Mouse (Mus musculus) naive thymus-derived CD4-positive, alpha-beta T cell, adult 5 months (primary cell): ENCODE measurements around the gene Gm49318. TPM values are rescaled to one million over a fixed set of nuclear protein-coding genes. Genes with fewer than 3 reads are reported as not detected.

Experiments used
- polyA plus RNA-seq: library from polyadenylated mRNA; unstranded; fragments of 100-300 nt; shearing (Covaris generic); gene quantifications from one replicate; pipeline ENCODE4 v1.2.1, GENCODE M21; 2017

Gm49318 gene
- polyA plus RNA-seq = not detected

DNA sequence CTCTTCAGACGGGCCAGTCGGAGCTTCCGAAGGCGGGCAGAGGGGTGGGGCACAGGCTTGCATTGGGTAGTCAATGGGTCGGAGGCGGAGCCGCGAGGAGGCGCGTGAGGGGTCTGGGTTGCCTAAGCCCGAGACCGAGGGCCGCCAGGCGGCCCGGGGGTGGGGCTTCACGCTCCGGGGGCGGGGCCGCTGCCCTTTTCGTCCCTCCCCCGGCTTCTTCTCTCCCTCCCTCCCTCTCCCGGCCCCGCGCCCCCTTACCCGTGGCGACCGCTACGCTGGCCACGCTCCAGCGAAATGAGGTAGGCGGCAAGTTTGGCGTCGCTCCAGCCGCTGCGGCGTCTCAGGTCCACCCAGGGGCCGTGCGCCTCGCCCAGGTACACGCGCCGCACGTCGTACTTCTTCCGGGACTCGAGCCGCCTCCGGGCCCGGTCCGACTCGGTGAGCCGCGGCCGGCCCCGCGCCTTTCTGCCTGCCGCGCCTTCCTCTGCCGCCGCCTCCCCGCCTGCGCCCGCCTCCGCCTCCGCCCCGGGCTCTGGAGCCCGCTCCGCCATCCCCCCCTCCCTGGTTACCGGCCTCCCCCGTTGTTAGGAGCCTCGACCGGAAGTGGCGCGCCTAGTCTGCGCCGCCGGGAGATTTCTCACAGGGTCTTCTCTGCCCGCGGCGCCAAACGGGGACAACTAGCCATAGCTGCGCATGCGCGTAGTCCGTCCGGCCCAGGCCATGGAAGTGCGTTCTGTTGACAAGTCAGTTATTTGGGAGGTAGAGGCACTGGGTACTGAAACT lies at the start of gene Gm49318, which contains the start of gene Zfp653:
TSS of gene Gm49318 (minus strand) at position 469 of the 783 bp plus-strand sequence.
TSS of gene Zfp653 (minus strand) at position 586 of the 783 bp plus-strand sequence.

DNA sequence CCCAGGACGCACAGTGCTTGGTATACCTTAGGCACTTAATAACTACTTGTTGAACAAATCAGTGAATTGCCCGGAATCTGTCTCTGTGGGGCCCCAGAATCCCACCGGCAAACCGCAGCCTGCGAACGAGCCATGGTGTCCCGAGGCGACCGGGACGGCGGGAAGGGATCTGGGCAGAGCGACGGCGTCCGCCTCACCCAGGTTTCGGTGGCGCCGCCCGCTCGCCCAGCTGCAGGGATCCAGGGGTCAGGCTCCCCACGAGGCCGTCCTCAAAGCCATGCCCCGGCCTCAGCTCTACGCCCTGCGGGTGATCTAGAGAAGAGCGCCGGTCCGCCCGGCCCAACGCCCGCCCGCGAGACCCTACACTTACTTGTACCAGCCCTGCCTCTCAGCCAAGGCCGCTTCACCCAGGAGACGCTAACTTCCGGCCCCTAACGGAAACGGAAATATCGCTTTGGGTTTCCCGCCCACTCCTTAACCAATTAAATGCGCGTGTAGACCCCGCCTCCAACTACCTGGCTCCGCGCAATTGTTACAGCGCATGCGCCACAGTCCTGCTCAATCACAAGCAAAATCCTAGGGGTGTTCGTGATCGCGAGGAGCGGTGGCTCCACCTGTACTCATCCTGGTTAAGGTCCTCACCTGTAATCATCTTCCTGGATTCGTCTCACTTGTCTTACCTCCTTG lies 45.8 kb upstream of the Gm49318 start, which contains the start of gene Elof1:
TSS of gene Elof1 (minus strand) at position 433 of the 687 bp plus-strand sequence.

GRCm38 (mm10) chr9:22098993-22099696 lies 28.1 kb upstream of the Gm49318 start, which contains the start of gene Cnn1:
TSS of gene Cnn1 (plus strand) at chr9:22099216.

GRCm38 (mm10) chr9:22085022-22085834 lies 14.2 kb upstream of the Gm49318 start, which contains the start of gene Ecsit:
TSS of gene Ecsit (minus strand) at chr9:22085438.

GRCm38 (mm10) chr9:22051958-22052254 lies 19.2 kb downstream of the Gm49318 start, which contains the start of gene Elavl3:
TSS of gene Elavl3 (minus strand) at chr9:22052023.

DNA sequence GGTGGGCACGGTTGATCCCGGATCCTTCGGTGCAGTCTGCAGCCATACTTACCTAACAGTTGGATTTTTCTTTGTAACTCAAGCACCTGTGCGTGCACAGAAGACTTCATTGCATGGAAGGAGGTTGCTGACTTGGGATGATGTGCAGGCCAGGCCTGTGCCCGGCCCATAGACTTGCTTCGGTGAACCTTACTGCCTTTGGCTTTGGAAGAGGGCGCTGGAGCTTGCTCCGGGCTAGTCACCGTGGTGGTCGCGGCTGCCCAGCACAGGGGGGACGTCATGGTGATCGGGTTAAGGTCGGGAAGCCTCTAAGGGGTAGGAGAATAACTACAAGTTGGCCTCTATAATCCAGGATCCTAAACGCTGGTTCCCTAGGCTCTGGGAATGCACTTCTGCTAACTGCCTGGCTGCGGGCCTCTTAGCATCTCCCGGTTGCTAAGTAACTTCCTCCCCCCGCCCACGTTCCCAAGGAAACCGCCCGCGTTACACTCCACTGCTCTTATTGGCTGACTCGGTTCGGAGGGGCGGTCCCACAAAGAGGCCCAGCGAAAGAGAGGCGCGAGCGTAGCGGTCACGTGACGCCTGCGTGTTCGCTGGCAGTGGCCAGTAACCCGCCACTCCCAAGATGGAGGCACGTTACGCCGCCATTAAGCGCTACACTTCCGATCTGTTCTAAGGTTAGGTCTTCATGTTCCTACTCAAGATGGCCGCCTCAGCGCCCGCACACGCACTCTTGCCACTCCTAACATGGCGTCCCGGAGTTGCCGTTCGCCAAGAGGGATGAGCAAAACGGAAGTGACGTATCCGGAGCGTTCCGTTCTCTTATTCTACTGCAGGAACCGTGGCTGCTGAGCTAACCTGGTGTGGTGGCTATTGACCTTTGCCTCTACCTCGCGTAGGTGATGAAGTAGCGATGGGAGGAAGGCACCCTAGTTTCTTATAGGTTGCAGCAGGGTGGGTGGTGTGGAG lies 68.6 kb downstream of the Gm49318 start, which contains the start of the genes Ccdc151 and Prkcsh:
TSS of gene Ccdc151 (minus strand) at position 441 of the 969 bp plus-strand sequence.
TSS of gene Prkcsh (plus strand) at position 613 of the 969 bp plus-strand sequence.

DNA sequence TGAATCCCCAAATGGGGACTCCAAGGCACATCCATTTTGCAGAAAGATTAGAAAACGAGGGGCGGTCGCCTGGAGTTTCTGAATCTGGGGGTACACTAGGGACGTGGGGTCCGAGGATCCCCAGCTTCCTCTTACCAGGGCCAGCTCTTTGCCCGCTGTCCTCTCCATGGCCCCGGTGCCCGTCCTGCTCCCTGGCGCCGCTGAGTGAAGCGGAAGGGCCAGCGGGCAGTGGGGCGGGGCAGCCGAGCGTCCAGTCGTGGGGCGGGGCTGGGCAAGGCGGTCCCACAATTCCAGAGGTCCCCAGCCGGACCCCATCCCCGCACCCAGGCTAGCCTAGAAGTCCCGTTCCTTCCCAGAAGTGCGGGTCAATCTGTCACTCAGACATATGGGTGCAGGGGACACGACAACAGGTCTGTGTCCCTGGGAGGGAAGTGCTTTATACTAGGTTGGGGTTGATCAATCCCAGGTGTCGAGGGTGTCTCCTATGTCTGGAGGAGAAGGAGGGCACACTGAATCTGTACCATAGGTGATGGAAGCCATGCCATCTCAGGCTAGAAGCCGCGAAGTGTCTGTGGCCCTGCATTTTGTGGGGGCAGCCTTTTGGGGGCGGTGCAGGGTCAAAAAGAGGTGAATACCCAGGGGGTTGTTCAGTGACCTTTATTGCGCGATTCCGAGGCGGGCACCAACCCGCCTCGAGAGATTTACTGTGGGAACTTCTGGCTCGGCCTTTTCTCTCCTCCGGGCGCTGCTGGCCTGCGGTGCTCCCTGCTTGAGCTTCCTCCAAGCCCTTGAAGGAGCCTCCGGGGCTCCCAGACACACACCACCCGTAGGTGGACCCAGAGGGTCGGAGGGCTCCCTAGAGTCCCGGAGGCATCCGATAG lies 81.6 kb downstream of the Gm49318 start, which contains the start of gene Rgl3:
TSS of gene Rgl3 (minus strand) at position 217 of the 881 bp plus-strand sequence.

Other genes with a start within 250 kb of the Gm49318 start
- gene Angptl8, start 235.7 kb downstream of the Gm49318 start, polyA plus RNA-seq = not detected
- 1.3 TPM for gene Dock6, start 218.6 kb downstream of the Gm49318 start, polyA plus RNA-seq
- 9.3 TPM for gene Rab3d, start 153.1 kb downstream of the Gm49318 start, polyA plus RNA-seq
- gene Ccdc159, start 143.8 kb downstream of the Gm49318 start, polyA plus RNA-seq = not detected
- gene Tmem205, start 143.7 kb downstream of the Gm49318 start, polyA plus RNA-seq = not detected
- 0.40 TPM for gene Plppr2, start 134.2 kb downstream of the Gm49318 start, polyA plus RNA-seq
- 5.6 TPM for gene Swsap1, start 115.5 kb downstream of the Gm49318 start, polyA plus RNA-seq
- not detected for gene Epor, start 107.8 kb downstream of the Gm49318 start, polyA plus RNA-seq
- gene Rgl3, start 81.8 kb downstream of the Gm49318 start, polyA plus RNA-seq = not detected
- not detected for gene Ccdc151, start 68.6 kb downstream of the Gm49318 start, polyA plus RNA-seq
- gene Prkcsh, start 68.5 kb downstream of the Gm49318 start, polyA plus RNA-seq = 65.6 TPM
- not detected for gene Elavl3, start 19.2 kb downstream of the Gm49318 start, polyA plus RNA-seq
- gene Zfp653, start 117 bp upstream of the Gm49318 start, polyA plus RNA-seq = 32.1 TPM
- gene Ecsit, start 14.2 kb upstream of the Gm49318 start, polyA plus RNA-seq = 39.9 TPM
- not detected for gene Cnn1, start 28.0 kb upstream of the Gm49318 start, polyA plus RNA-seq
- 22.8 TPM for gene Elof1, start 45.9 kb upstream of the Gm49318 start, polyA plus RNA-seq
- 256 TPM for gene Acp5, start 64.5 kb upstream of the Gm49318 start, polyA plus RNA-seq
- gene Pigyl, start 85.6 kb upstream of the Gm49318 start, polyA plus RNA-seq = 14.0 TPM
- not detected for gene Zfp872, start 116.8 kb upstream of the Gm49318 start, polyA plus RNA-seq
- 68.4 TPM for gene Zfp809, start 154.5 kb upstream of the Gm49318 start, polyA plus RNA-seq
- 0.88 TPM for gene Zfp599, start 188.6 kb upstream of the Gm49318 start, polyA plus RNA-seq
- gene Zfp810, start 236.4 kb upstream of the Gm49318 start, polyA plus RNA-seq = 14.0 TPM